Mouse (Mus musculus) kidney, adult 2 months (tissue): Measurements from ENCODE around the gene Syne1. TPM values are rescaled to one million over a fixed set of nuclear protein-coding genes. Genes with fewer than 3 reads are reported as not detected.

ENCODE experiments used
- DNase-seq: peaks from one replicate; pipeline ENCODE4 v3.0.0; 2021
- H3K27ac ChIP-seq: fragments of 200-500 bp; 2 replicates; pipeline ENCODE4 v1.5.1; 2012; ENCODE audit warnings: low read depth, low read length, control low read depth, inconsistent platforms; ENCODE audit not compliant: insufficient read depth
- H3K27me3 ChIP-seq: fragments of 200-500 bp; replicated peaks from 2 replicates; pipeline ENCODE4 v1.6.1; 2012; ENCODE audit warnings: mild to moderate bottlenecking, moderate library complexity, low read length, inconsistent platforms; ENCODE audit not compliant: control insufficient read depth, insufficient read depth
- H3K36me3 ChIP-seq: fragments of 200-500 bp; 2 replicates; pipeline ENCODE4 v1.6.1; 2012; ENCODE audit warnings: mild to moderate bottlenecking, moderate library complexity, low read length, inconsistent platforms; ENCODE audit not compliant: control insufficient read depth, insufficient read depth
- H3K4me1 ChIP-seq: fragments of 200-500 bp; 2 replicates; pipeline ENCODE4 v1.6.1; 2011; ENCODE audit warnings: low read length; ENCODE audit not compliant: control insufficient read depth, insufficient read depth
- H3K4me3 ChIP-seq: fragments of 200-500 bp; 2 replicates; pipeline ENCODE4 v1.5.1; 2011; ENCODE audit warnings: mild to moderate bottlenecking, low read depth, low read length, control low read depth; ENCODE audit not compliant: insufficient read depth
- CTCF ChIP-seq: fragments of 200-500 bp; conservative IDR thresholded peaks from 2 replicates; pipeline ENCODE4 v1.5.1; 2011; ENCODE audit warnings: low read depth, mild to moderate bottlenecking, control low read depth, low read length, moderate library complexity, mixed read lengths; ENCODE audit not compliant: insufficient read depth, insufficient read length
- POLR2A ChIP-seq: fragments of 200-500 bp; IDR thresholded peaks from one replicate; pipeline ENCODE4 v1.6.1; 2011; ENCODE audit warnings: low read depth, low read length, control low read depth
- WGBS: fragments of 180-500 bp; shearing (Covaris S2); methylation state at CpG from one replicate; pipeline ENCODE4 v1.1.7; 2018; 5-methylcytosine and 5-hydroxymethylcytosine counted together
- polyA plus RNA-seq: library from polyadenylated mRNA; depleted of rRNA; stranded (reverse); fragments of >200 nt; gene quantifications from 2 replicates; pipeline ENCODE4 v1.2.3, GENCODE M21; 2012

Syne1 gene
- polyA plus RNA-seq, 1 experiment, result 10.2 TPM

DNA sequence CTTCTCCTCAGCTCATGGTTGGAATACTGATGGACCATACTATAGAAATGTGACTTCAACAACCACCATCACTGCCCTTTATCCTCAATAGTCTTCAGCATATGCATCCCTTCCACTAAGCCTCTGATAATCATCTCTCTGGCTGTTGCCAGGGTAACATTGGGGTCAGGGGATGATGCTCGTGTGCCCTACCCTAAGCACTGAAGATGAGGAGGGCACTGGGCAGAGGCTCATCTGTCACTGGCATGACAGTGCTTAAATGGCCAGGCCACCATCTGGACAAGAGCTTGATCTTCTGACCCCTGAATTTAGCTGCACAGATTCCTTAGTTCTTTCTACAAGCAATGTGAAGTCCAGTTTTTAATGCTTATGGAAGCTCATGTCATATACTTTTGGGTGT lies 534.1 kb downstream of the Syne1 start:
- no peak overlapping the region for H3K27ac ChIP-seq
- DNase-seq, result no peak
- no peak overlapping the region for H3K4me3 ChIP-seq
- H3K27me3 ChIP-seq, result no peaks in the 10 kb centered on the region
- TF ChIP-seq CTCF (no peak), POLR2A (no peak)
- 45% methylated on average over 1 of the region's 1 CpGs for WGBS
- H3K36me3 ChIP-seq, result no peaks in the 10 kb centered on the region
- no peaks in the 10 kb centered on the region for H3K4me1 ChIP-seq

DNA sequence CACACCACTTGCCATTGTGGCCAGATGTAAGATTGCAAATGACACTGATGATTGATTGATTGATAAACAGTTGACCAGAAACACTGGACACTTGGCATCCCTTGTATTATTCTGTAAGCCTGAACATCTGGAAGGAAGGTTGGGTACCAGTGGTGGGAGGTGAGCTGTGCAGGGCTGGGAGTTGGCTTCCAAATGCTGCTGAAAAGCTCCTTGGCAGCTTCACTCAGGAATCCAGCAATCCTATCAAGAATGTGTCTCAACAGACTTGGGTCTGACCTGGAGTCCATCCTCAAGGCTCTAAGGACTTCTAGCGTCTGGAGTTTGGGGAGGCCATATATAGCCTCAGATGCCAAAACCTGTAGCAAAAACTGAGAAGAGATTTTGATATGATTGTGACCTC lies 536.3 kb downstream of the Syne1 start:
- H3K27ac ChIP-seq, result no peak overlapping the region
- H3K36me3 ChIP-seq, result no peaks in the 10 kb centered on the region
- H3K4me1 ChIP-seq, result no peaks in the 10 kb centered on the region
- DNase-seq, result no peak
- H3K4me3 ChIP-seq, result no peak overlapping the region
- TF ChIP-seq POLR2A (no peak), CTCF (no peak)
- 90% methylated on average over 1 of the region's 1 CpGs for WGBS
- H3K27me3 ChIP-seq, result no peaks in the 10 kb centered on the region

DNA sequence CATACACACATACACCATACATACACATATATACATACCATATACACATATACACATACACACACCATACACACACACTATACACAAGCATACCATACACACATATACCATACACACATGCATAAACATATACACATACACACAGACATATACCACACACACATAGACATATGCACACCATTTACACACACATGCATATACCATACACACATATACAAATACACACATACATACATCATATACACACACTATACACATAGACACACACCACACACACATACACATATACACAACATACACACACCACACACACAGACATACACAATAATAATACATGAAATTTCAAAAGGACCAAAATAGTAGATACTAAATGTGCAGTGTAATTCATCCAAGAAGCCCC lies 539.3 kb downstream of the Syne1 start:
- TF ChIP-seq POLR2A, result no peak
- no peak for TF ChIP-seq CTCF
- Histone ChIP-seq H3K27me3 (no peaks in the 10 kb centered on the region), H3K4me3 (no peak overlapping the region), H3K4me1 (no peaks in the 10 kb centered on the region), H3K36me3 (no peaks in the 10 kb centered on the region), H3K27ac (no peak overlapping the region)
- DNase-seq, result no peak

DNA sequence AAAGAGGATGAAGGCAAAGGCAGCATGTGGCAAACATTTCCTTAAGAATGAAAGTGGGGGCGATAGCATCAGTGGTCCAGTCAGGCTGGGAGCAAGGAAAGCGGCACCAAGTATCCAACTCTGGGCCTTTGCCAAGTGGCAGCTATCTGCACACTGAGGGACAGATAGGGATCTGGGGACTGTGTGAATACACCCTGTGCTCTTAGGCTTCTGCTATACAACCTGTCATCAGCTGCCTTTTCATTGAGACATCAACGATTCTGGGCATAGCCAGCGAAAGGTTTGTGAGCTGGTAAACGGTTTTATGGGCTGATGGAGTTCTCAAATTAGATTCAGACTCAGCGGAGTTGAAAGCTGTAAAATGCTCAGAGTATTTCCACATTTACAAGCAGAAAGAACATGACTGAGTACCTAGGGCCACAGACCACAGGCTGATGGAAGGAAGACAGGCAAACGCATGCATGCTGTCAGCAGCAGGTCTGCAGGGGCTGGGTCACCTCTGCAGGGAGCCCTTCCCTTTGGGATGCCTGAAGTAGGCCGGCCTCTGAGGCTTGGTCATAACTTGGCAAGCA lies 542.4 kb downstream of the Syne1 start:
- Histone ChIP-seq H3K27me3 (no peaks in the 10 kb centered on the region), H3K4me1 (no peaks in the 10 kb centered on the region), H3K27ac (no peak overlapping the region), H3K4me3 (no peak overlapping the region), H3K36me3 (no peaks in the 10 kb centered on the region)
- TF ChIP-seq CTCF (no peak), POLR2A (no peak)
- 57% methylated on average over 8 of the region's 8 CpGs for WGBS
- DNase-seq, result no peak

DNA sequence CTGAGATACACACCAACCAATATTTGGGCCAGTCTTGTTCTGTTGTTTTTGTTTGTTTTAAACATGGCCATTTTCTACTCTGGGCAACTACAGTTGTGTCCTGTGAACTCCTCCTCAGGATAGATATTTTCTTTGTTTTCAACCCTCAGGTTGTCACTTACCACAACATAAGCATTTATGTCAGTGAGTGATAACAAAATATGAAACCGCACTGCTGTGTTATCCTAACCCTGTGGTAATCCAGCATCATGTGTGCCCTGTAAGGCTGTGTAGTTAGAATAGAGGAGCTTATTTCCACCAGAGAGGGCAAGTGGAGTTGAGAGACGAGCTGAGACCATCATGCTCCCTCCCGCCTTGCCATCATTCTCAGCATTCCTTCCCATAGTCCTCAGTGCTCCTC lies 554.7 kb downstream of the Syne1 start:
- H3K4me1 ChIP-seq, result no peaks in the 10 kb centered on the region; the same call in 1 of the 2 replicates
- H3K4me3 ChIP-seq, result no peak overlapping the region
- TF ChIP-seq POLR2A, result no peak
- TF ChIP-seq CTCF, result no peak
- H3K27me3 ChIP-seq, result no peaks in the 10 kb centered on the region
- WGBS, result 88% methylated on average over 3 of the region's 3 CpGs
- H3K36me3 ChIP-seq, result no peaks in the 10 kb centered on the region
- no peak overlapping the region for H3K27ac ChIP-seq
- DNase-seq, result no peak

- DNase-seq, result peak; percentile 60
- TF ChIP-seq CTCF (no peak), POLR2A (no peak)
Observed at GRCm38 (mm10) chr10:4993802-4994201, 557.5 kb downstream of the Syne1 start.

GRCm38 (mm10) chr10:4983919-4984318 lies 567.4 kb downstream of the Syne1 start:
- Histone ChIP-seq H3K27ac (no peak overlapping the region), H3K27me3 (no peaks in the 10 kb centered on the region), H3K36me3 (no peaks in the 10 kb centered on the region), H3K4me1 (no peaks in the 10 kb centered on the region), H3K4me3 (no peak overlapping the region)
- TF ChIP-seq POLR2A, result no peak
- TF ChIP-seq CTCF, result no peak
- WGBS, result 57% methylated on average over 2 of the region's 2 CpGs
- DNase-seq, result no peak

More at GRCm38 (mm10) chr10:4993802-4994201, 557.5 kb downstream of the Syne1 start:
- Histone ChIP-seq H3K27ac (no peak overlapping the region), H3K4me3 (no peak overlapping the region), H3K27me3 (no peaks in the 10 kb centered on the region), H3K4me1 (no peaks in the 10 kb centered on the region; the same call in 1 of the 2 replicates), H3K36me3 (no peaks in the 10 kb centered on the region)
- 36% methylated on average over 3 of the region's 3 CpGs for WGBS

- H3K27me3 ChIP-seq, result no peaks in the 10 kb centered on the region
- no peak overlapping the region for H3K27ac ChIP-seq
- no peaks in the 10 kb centered on the region for H3K36me3 ChIP-seq
- no peak overlapping the region for H3K4me3 ChIP-seq
- DNase-seq, result no peak
- 96% methylated on average over 3 of the region's 3 CpGs for WGBS
- no peaks in the 10 kb centered on the region for H3K4me1 ChIP-seq
- TF ChIP-seq CTCF, result no peak
- TF ChIP-seq POLR2A, result no peak
Observed at GRCm38 (mm10) chr10:4977374-4977773, 573.9 kb downstream of the Syne1 start.
